Mouse (Mus musculus): ENCODE data around the gene Ccdc149.

Ccdc149 gene

DNA sequence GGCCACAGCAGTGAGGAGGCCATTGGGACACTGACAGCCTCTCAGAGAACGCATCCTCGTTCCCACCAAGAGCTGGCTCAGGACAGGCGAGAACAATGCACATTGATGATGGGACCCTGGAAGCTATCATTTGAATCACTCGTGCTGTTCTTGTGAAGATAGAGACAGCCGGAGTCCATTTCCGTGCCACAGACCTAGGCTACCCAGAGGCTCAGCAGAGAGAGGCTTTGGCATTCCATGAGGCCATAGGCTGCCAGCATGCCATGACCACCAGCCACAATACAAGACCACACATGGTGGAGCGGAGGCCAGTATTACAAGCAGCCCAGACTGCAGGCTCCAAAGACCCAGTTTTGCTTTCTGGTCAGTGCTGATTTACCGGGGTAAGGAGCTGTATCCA is 88.5 kb downstream of the Ccdc149 start:
- DNase-seq (ENCODE audit: low spot score in 2 of 2), result no peak

- no peak for DNase-seq (ENCODE audit: low spot score in 2 of 2)
Observed at GRCm38 (mm10) chr5:52375847-52376246, 95.5 kb downstream of the Ccdc149 start.

- no peak for DNase-seq (ENCODE audit: low spot score in 2 of 2)
Observed at GRCm38 (mm10) chr5:52370901-52371300, 100.4 kb downstream of the Ccdc149 start.

- no peak for DNase-seq (ENCODE audit: low spot score in 2 of 2)
Observed at GRCm38 (mm10) chr5:52367866-52368840, 103.2 kb downstream of the Ccdc149 start.

GRCm38 (mm10) chr5:52366661-52367060 is 104.7 kb downstream of the Ccdc149 start:
- no peak for DNase-seq (ENCODE audit: low spot score in 2 of 2)

DNA sequence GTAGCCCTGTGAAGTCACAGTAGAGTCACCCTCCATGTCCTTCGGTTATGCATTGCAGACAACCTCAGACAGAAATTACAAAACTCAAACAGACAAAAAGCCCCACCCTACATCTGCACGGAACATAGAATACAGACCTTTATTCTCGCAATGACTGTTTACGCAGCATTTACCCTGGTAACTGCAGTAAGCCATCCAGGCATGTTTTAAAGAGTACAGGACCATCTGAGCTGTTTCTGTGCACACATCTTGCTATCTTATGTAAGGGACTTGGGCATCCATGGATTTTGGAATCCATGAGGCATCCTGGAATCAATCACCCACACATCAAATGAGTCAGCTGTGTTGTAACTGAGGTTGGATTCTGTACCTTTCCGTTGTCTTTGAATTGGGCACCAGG is 105.4 kb downstream of the Ccdc149 start:
- DNase-seq (ENCODE audit: low spot score in 2 of 2), result no peak

GRCm38 (mm10) chr5:52364521-52364920 is 106.8 kb downstream of the Ccdc149 start:
- DNase-seq (ENCODE audit: low spot score in 2 of 2), result no peak

DNA sequence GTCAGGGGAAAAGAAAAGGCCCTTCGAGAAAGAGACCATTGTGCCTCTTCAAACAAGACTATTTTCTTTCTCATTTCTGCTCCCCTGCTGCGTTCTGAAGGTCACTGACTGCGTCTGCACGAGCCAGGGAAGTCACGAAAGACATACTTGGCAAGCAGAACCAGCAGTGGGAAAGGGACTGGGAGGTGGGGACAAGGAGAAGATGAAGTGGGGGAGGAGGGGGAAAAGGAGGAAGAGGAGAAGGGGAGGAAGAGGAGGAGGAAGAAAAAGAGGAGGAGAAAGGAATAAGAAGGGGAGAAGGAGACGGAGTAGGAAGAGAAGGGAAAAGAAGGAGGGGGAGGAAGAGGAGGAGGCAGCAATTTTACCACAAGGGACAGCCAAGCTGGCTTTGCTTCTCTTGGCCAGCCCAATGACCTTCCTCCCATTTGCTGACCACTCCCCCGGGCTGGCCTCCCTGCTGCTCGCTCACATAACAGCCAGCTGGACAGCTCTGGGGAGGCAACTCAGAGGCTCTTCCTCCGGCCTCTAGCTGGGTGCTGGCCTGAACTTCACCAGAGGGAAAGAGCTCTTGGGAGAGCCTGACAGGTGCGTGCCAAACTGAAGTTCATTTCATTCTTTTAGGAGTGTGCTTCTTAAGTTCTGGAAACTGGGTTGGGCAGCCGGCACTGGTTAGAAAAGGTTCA is 107.7 kb downstream of the Ccdc149 start, which contains the start of gene Sod3:
Sod3 (plus strand) TSS at position 324 of the 683 bp plus-strand sequence.
- no peak for DNase-seq (ENCODE audit: low spot score in 2 of 2)

GRCm38 (mm10) chr5:52362776-52363467 is 108.4 kb downstream of the Ccdc149 start:
- DNase-seq (ENCODE audit: low spot score in 2 of 2), result no peak

DNA sequence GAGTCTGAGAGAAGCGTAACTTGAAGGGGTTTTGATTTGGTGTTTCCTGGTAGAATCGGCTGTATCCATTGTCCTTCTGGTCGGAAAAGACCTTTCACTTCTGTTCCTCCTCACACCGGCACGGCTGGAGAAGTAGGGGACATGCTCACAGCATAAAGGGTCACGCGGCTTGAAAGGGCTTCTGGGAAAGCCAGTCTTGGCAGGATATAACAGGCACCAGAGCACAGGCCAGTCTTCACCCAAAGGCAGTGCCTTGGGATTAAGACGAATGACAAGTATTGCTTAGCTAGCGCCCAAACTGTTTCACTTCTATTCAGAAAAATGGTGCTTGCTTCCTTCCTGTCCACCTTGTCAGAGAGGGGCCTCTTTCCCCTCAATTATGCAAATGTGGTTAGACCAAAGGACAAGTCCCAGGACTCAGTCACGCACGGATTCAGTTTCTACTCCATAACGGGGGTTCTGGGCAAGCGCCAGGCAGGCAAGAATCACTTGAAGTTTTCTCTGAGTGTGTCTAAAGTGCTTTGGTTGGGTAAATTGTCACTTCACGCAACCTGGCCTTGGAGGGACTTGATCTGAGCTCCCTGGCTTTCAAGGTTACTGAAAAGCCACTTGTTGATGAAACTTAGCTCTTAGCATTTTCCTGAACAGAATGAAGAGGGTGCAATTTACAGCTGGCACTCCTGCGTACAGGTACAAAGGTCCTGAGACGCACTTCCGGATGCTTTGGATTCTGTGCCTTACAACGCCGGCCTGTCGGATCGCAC is 110.9 kb downstream of the Ccdc149 start:
- DNase-seq (ENCODE audit: low spot score in 2 of 2), result no peak

- no peak for DNase-seq (ENCODE audit: low spot score in 2 of 2)
Observed at GRCm38 (mm10) chr5:52358120-52358519, 113.2 kb downstream of the Ccdc149 start.

DNA sequence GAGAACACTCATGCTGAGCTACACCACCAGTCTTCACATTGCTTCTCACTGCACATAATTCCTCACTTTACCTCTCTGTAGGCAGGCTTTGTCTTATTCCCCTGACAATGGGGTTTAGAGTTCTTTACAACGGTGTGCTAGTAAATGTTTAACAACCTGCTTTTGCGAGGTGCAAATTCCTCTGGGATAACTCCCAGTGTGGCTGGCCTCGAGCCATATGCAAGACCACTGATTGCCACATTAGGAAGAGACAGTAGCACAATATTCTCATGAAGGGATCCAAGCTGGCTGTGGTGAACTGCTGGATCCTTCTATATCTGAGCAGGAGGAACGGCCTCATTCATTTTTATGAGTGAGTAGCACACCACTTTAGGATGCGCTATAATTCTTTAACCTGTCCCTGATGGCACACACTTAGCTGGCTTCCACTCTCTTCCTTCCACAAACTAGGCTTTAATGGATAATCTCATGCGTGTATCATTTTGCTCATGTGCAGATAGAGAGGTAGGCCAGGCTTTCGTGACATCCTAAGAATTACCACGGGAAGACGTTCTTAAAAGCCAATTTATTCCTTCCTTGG is 114.1 kb downstream of the Ccdc149 start:
- DNase-seq (ENCODE audit: low spot score in 2 of 2), result no peak

- DNase-seq (ENCODE audit: low spot score in 2 of 2), result no peak
Observed at GRCm38 (mm10) chr5:52355612-52356011, 115.7 kb downstream of the Ccdc149 start.

DNA sequence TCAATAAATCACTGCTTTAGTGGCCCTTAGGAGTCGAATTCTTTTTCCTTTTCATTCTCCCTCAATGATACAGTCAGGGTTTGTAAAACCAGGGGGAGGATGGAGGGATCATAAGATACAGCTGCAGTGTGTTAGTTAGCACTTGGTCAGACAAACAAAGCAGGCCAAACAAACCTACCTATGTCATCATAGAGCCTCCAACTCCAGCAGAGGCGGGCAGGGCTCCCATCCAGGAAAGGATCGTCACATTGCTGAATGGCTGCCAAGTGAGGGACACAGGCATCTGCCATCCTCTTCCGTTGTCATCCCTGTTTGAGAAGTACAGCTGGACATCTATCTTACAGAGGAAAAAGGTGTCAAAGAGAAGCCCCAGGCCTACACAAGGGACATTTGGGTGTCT is 116.9 kb downstream of the Ccdc149 start:
- DNase-seq (ENCODE audit: low spot score in 2 of 2), result no peak

DNA sequence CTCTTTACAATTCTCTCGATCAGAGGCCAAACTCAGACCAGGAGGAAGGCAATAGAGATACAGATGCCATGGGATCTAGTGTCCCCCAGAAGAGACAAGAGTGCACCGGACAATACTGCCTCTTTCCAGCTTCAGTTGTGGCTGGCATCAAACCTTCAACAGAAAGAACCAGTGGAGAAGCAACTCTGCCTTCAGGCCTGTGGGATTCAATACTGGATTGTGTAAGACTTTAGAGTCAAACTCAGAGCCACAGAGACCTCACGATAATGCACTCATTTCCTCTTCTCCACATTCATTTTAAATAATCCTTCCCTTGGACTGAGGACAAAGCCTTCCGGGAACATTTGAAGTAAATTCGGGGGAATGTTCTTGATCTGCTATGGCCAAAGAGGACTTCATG is 118.6 kb downstream of the Ccdc149 start:
- no peak for DNase-seq (ENCODE audit: low spot score in 2 of 2)

DNA sequence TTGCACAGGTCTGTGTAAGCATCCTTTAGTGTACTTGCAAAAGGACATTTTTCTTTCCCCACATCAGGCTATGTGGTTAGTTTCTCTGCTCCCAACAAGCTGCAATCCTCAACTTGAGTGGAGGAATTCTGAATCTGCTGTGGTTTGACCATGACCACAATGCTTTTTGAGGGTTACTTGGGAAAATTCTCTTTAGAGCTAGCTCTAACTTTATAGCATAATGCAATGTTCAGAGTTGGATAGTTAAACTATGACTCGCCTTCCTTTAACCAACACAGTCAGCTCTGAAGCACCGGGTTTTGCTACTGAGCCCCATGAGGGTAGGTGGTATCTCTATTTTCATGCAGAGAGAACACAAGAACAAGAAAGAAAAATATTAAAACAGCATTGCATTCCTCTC is 119.8 kb downstream of the Ccdc149 start:
- DNase-seq (ENCODE audit: low spot score in 2 of 2), result no peak

GRCm38 (mm10) chr5:52350451-52350850 is 120.9 kb downstream of the Ccdc149 start:
- no peak for DNase-seq (ENCODE audit: low spot score in 2 of 2)

GRCm38 (mm10) chr5:52346890-52347289 is 124.4 kb downstream of the Ccdc149 start:
- DNase-seq (ENCODE audit: low spot score in 2 of 2), result no peak

- no peak for DNase-seq (ENCODE audit: low spot score in 2 of 2)
Observed at GRCm38 (mm10) chr5:52339134-52339533, 132.2 kb downstream of the Ccdc149 start.

DNA sequence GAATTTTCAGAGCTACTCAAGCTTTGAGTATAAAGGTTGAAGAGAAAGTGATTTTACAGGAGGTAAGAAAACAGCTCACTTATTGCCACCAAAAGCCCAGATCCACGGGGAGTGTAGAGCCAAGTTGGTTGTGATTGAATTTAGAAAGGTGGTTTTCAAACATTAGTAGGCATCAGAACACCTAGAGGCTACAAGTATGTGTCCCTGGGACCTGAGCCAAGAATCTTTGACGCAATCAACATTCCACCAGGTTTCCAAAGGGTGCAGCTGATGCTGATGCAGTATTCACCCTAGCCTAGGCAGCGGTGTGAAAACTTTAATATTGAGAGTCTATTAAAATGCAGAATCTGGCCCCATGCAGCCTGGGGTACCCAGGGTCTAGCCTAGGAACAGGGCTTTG is 135.7 kb downstream of the Ccdc149 start:
- DNase-seq (ENCODE audit: low spot score in 2 of 2), result no peak

GRCm38 (mm10) chr5:52332120-52332519 is 139.2 kb downstream of the Ccdc149 start:
- no peak for DNase-seq (ENCODE audit: low spot score in 2 of 2)

Measured in natural killer cell, adult 2 months (primary cell).